In genomic region chr7:130788950-130789349, GRCm38 (mm10) we compare ENCODE assay signal across 29 mouse cellular contexts. TPM values are rescaled to one million over a fixed set of nuclear protein-coding genes. Genes with fewer than 3 reads are reported as not detected.
"Had no signal": no experiment of that assay in that cellular context is flagged by ENCODE, and none has a peak within 500 bp of the region (broad histone marks: within the 10 kb centered on the region; RNA-seq: fewer than 3 reads in every experiment).

No protein-coding gene starts in this region.

- H3K9me3 ChIP-seq: heart, embryonic 10.5 days; heart, embryonic 12.5 days; hindbrain, embryonic 10.5 days; hindbrain, embryonic 13.5 days; hindbrain, embryonic 15.5 days; limb, embryonic 10.5 days; limb, embryonic 12.5 days; liver, embryonic 12.5 days had no signal

- H3K27me3 ChIP-seq: heart, embryonic 12.5 days; hindbrain, embryonic 13.5 days; hindbrain, embryonic 15.5 days; limb, embryonic 12.5 days had no signal

- ATAC-seq: hindbrain, postnatal 0 days; intestine, postnatal 0 days; liver, embryonic 12.5 days had no signal

- DNase-seq: gastrocnemius, adult 2 months; gastrocnemius, postnatal 10 days; gastrocnemius, postnatal 25 days; heart, adult 18-20 months; heart, postnatal 10 days; heart, postnatal 4 days; kidney, adult 18-20 months; kidney, adult 8-10 months; kidney, postnatal 10 days; kidney, postnatal 4 days; layer of hippocampus, adult 9-11 months; layer of hippocampus, postnatal 36 days; liver had no signal

- H3K4me2 ChIP-seq: heart, embryonic 12.5 days; hindbrain, embryonic 13.5 days; hindbrain, embryonic 15.5 days; limb, embryonic 12.5 days; liver, embryonic 12.5 days had no signal

- H3K36me3 ChIP-seq: heart, embryonic 10.5 days; heart, embryonic 12.5 days; hindbrain, embryonic 10.5 days; hindbrain, embryonic 13.5 days; hindbrain, embryonic 15.5 days; limb, embryonic 10.5 days; limb, embryonic 12.5 days; liver, embryonic 12.5 days had no signal

- H3K4me1 ChIP-seq: hindbrain, embryonic 13.5 days; hindbrain, embryonic 15.5 days had no signal

- H3K9ac ChIP-seq: heart, embryonic 12.5 days; hindbrain, embryonic 13.5 days; hindbrain, embryonic 15.5 days; limb, embryonic 12.5 days; liver, embryonic 12.5 days; liver, embryonic 14.5 days had no signal

- H3K27ac ChIP-seq: gastrocnemius, adult 2 months; heart, embryonic 10.5 days; hindbrain, embryonic 10.5 days; hindbrain, embryonic 13.5 days; hindbrain, embryonic 15.5 days; hindbrain, postnatal 0 days; limb, embryonic 10.5 days; limb, embryonic 12.5 days; liver, embryonic 12.5 days; liver, embryonic 14.5 days had no signal

- H3K4me3 ChIP-seq: gastrocnemius, adult 2 months; heart, embryonic 10.5 days; heart, embryonic 12.5 days; hindbrain, embryonic 10.5 days; hindbrain, embryonic 13.5 days; hindbrain, embryonic 15.5 days; limb, embryonic 10.5 days; limb, embryonic 12.5 days; liver, embryonic 12.5 days had no signal

RNA-seq across cellular contexts. Expression of gene Btbd16, which starts 15.1 kb away (rescaled TPM):
- total RNA-seq: gastrocnemius, adult 2 months; heart, adult 8-10 months; heart, postnatal 25 days; hindbrain, postnatal 0 days had no signal
- polyA plus RNA-seq: heart, embryonic 14.5 days; hindbrain, embryonic 10.5 days; hindbrain, embryonic 15.5 days; intestine, postnatal 0 days; kidney, embryonic 14.5 days; kidney, embryonic 16.5 days; limb, embryonic 10.5 days; limb, embryonic 12.5 days; liver, embryonic 12.5 days had no signal
